Mouse (Mus musculus): ENCODE measurements around the gene Npr1. TPM values are rescaled to one million over a fixed set of nuclear protein-coding genes. Genes with fewer than 3 reads are reported as not detected.

Npr1 gene
- polyA plus RNA-seq, 1 experiment from 2014 or later, result 3.3 TPM

- no peak for ATAC-seq (ENCODE audit: low FRiP score, low read depth)
- WGBS, result 90% methylated on average over 6 of the region's 6 CpGs
- H3K9me3 ChIP-seq, result no peaks in the 10 kb centered on the region
- no peak overlapping the region for H3K4me3 ChIP-seq
- H3K27me3 ChIP-seq (replicated peaks), result no peaks in the 10 kb centered on the region
- peaks cover 11% of the 10 kb centered on the region for H3K36me3 ChIP-seq
- peaks cover 22% of the 10 kb centered on the region for H3K4me1 ChIP-seq
- no peak overlapping the region for H3K4me2 ChIP-seq (replicated peaks)
- no peak overlapping the region for H3K9ac ChIP-seq
- no peak overlapping the region for H3K27ac ChIP-seq
Measured at GRCm38 (mm10) chr3:90428186-90428585, 37.5 kb downstream of the Npr1 start.

GRCm38 (mm10) chr3:90427574-90427973 is 38.1 kb downstream of the Npr1 start:
- WGBS, result 62% methylated on average over 1 of the region's 1 CpGs
- H3K27ac ChIP-seq, result no peak overlapping the region
- H3K27me3 ChIP-seq (replicated peaks), result no peaks in the 10 kb centered on the region
- H3K4me1 ChIP-seq, result peaks cover 19% of the 10 kb centered on the region
- no peak for ATAC-seq (ENCODE audit: low FRiP score, low read depth)
- H3K9ac ChIP-seq, result no peak overlapping the region
- peaks cover 17% of the 10 kb centered on the region for H3K36me3 ChIP-seq
- no peak overlapping the region for H3K4me3 ChIP-seq
- H3K9me3 ChIP-seq, result no peaks in the 10 kb centered on the region
- H3K4me2 ChIP-seq (replicated peaks), result no peak overlapping the region

- Histone ChIP-seq H3K27me3 (replicated peaks) (no peaks in the 10 kb centered on the region), H3K9me3 (no peaks in the 10 kb centered on the region), H3K4me2 (replicated peaks) (no peak overlapping the region), H3K4me3 (no peak overlapping the region), H3K27ac (no peak overlapping the region), H3K9ac (no peak overlapping the region), H3K36me3 (peaks cover 33% of the 10 kb centered on the region), H3K4me1 (no peaks in the 10 kb centered on the region)
- WGBS, result 93% methylated on average over 2 of the region's 2 CpGs
- no peak for ATAC-seq (ENCODE audit: low FRiP score, low read depth)
Measured at GRCm38 (mm10) chr3:90425499-90425898, 40.2 kb downstream of the Npr1 start.

GRCm38 (mm10) chr3:90423549-90423948 is 42.1 kb downstream of the Npr1 start:
- Histone ChIP-seq H3K27ac (no peak overlapping the region), H3K4me3 (no peak overlapping the region), H3K27me3 (replicated peaks) (no peaks in the 10 kb centered on the region), H3K9me3 (no peaks in the 10 kb centered on the region), H3K4me2 (replicated peaks) (no peak overlapping the region), H3K4me1 (no peaks in the 10 kb centered on the region), H3K9ac (no peak overlapping the region), H3K36me3 (peaks cover 44% of the 10 kb centered on the region)
- ATAC-seq (ENCODE audit: low FRiP score, low read depth), result no peak

- WGBS, result 93% methylated on average over 6 of the region's 6 CpGs
- H3K36me3 ChIP-seq, result peaks cover 65% of the 10 kb centered on the region
Measured at GRCm38 (mm10) chr3:90420696-90421095, 45.0 kb downstream of the Npr1 start.

GRCm38 (mm10) chr3:90413011-90413396 is 52.7 kb downstream of the Npr1 start:
- no peak for ATAC-seq (ENCODE audit: low FRiP score, low read depth)
- H3K27ac ChIP-seq, result no peak overlapping the region
- no peak overlapping the region for H3K4me3 ChIP-seq
- no peak overlapping the region for H3K9ac ChIP-seq
- no peaks in the 10 kb centered on the region for H3K9me3 ChIP-seq
- peaks cover 78% of the 10 kb centered on the region for H3K36me3 ChIP-seq
- no peaks in the 10 kb centered on the region for H3K27me3 ChIP-seq (replicated peaks)
- no peaks in the 10 kb centered on the region for H3K4me1 ChIP-seq
- WGBS, result 67% methylated on average over 3 of the region's 3 CpGs
- no peak overlapping the region for H3K4me2 ChIP-seq (replicated peaks)

More at GRCm38 (mm10) chr3:90420696-90421095, 45.0 kb downstream of the Npr1 start:
- no peaks in the 10 kb centered on the region for H3K4me1 ChIP-seq
- H3K9me3 ChIP-seq, result no peaks in the 10 kb centered on the region
- no peaks in the 10 kb centered on the region for H3K27me3 ChIP-seq (replicated peaks)
- H3K9ac ChIP-seq, result no peak overlapping the region
- no peak overlapping the region for H3K4me2 ChIP-seq (replicated peaks)
- H3K4me3 ChIP-seq, result no peak overlapping the region
- no peak for ATAC-seq (ENCODE audit: low FRiP score, low read depth)
- H3K27ac ChIP-seq, result no peak overlapping the region

- 48% methylated on average over 5 of the region's 5 CpGs for WGBS
- Histone ChIP-seq H3K27ac (no peak overlapping the region), H3K4me3 (no peak overlapping the region), H3K27me3 (replicated peaks) (no peaks in the 10 kb centered on the region), H3K4me1 (no peaks in the 10 kb centered on the region), H3K9me3 (no peaks in the 10 kb centered on the region), H3K9ac (no peak overlapping the region), H3K4me2 (replicated peaks) (no peak overlapping the region), H3K36me3 (peaks cover 81% of the 10 kb centered on the region)
- no peak for ATAC-seq (ENCODE audit: low FRiP score, low read depth)
Measured at GRCm38 (mm10) chr3:90412312-90413010, 53.2 kb downstream of the Npr1 start.

- H3K4me2 ChIP-seq (replicated peaks), result no peak overlapping the region
Measured at GRCm38 (mm10) chr3:90408721-90409120, 56.9 kb downstream of the Npr1 start.

GRCm38 (mm10) chr3:90406414-90406813 is 59.3 kb downstream of the Npr1 start:
- ATAC-seq (ENCODE audit: low FRiP score, low read depth), result no peak
- Histone ChIP-seq H3K4me3 (no peak overlapping the region), H3K4me1 (no peaks in the 10 kb centered on the region), H3K36me3 (peaks cover 95% of the 10 kb centered on the region), H3K9me3 (no peaks in the 10 kb centered on the region), H3K27me3 (replicated peaks) (no peaks in the 10 kb centered on the region), H3K4me2 (replicated peaks) (no peak overlapping the region), H3K27ac (no peak overlapping the region), H3K9ac (no peak overlapping the region)
- 96% methylated on average over 5 of the region's 5 CpGs for WGBS

More at GRCm38 (mm10) chr3:90408721-90409120, 56.9 kb downstream of the Npr1 start:
- Histone ChIP-seq H3K36me3 (peaks cover 81% of the 10 kb centered on the region), H3K27ac (no peak overlapping the region), H3K9ac (no peak overlapping the region), H3K27me3 (replicated peaks) (no peaks in the 10 kb centered on the region), H3K4me3 (no peak overlapping the region), H3K9me3 (no peaks in the 10 kb centered on the region), H3K4me1 (no peaks in the 10 kb centered on the region)
- WGBS, result 96% methylated on average over 3 of the region's 3 CpGs
- no peak for ATAC-seq (ENCODE audit: low FRiP score, low read depth)

- Histone ChIP-seq H3K27ac (no peak overlapping the region), H3K9ac (no peak overlapping the region), H3K4me1 (no peaks in the 10 kb centered on the region), H3K4me3 (no peak overlapping the region), H3K27me3 (replicated peaks) (no peaks in the 10 kb centered on the region), H3K9me3 (no peaks in the 10 kb centered on the region), H3K36me3 (peaks cover 98% of the 10 kb centered on the region), H3K4me2 (replicated peaks) (no peak overlapping the region)
- ATAC-seq (ENCODE audit: low FRiP score, low read depth), result no peak
- WGBS, result 81% methylated on average over 4 of the region's 4 CpGs
Measured at GRCm38 (mm10) chr3:90404609-90405008, 61.1 kb downstream of the Npr1 start.

GRCm38 (mm10) chr3:90404121-90404520 is 61.5 kb downstream of the Npr1 start:
- Histone ChIP-seq H3K4me2 (replicated peaks) (no peak overlapping the region), H3K27ac (no peak overlapping the region), H3K4me3 (no peak overlapping the region), H3K27me3 (replicated peaks) (no peaks in the 10 kb centered on the region), H3K4me1 (no peaks in the 10 kb centered on the region), H3K9ac (no peak overlapping the region), H3K9me3 (no peaks in the 10 kb centered on the region), H3K36me3 (peaks cover 98% of the 10 kb centered on the region)
- no peak for ATAC-seq (ENCODE audit: low FRiP score, low read depth)
- 96% methylated on average over 3 of the region's 3 CpGs for WGBS

GRCm38 (mm10) chr3:90400993-90401392 is 64.7 kb downstream of the Npr1 start:
- Histone ChIP-seq H3K9ac (no peak overlapping the region), H3K9me3 (no peaks in the 10 kb centered on the region), H3K36me3 (peaks cover 95% of the 10 kb centered on the region), H3K27ac (no peak overlapping the region), H3K27me3 (replicated peaks) (no peaks in the 10 kb centered on the region), H3K4me3 (no peak overlapping the region), H3K4me2 (replicated peaks) (no peak overlapping the region), H3K4me1 (no peaks in the 10 kb centered on the region)
- no peak for ATAC-seq (ENCODE audit: low FRiP score, low read depth)
- WGBS, result 85% methylated on average over 4 of the region's 4 CpGs

Measured in neural tube, embryonic 12.5 days (tissue).